Mouse (Mus musculus) lung, postnatal 4 days (tissue): Measurements from ENCODE around the gene Mob4.

Experiments
- DNase-seq, 2 experiments: peaks; one replicate each; pipeline ENCODE4 v3.0.0; 2021

Mob4 gene

DNA sequence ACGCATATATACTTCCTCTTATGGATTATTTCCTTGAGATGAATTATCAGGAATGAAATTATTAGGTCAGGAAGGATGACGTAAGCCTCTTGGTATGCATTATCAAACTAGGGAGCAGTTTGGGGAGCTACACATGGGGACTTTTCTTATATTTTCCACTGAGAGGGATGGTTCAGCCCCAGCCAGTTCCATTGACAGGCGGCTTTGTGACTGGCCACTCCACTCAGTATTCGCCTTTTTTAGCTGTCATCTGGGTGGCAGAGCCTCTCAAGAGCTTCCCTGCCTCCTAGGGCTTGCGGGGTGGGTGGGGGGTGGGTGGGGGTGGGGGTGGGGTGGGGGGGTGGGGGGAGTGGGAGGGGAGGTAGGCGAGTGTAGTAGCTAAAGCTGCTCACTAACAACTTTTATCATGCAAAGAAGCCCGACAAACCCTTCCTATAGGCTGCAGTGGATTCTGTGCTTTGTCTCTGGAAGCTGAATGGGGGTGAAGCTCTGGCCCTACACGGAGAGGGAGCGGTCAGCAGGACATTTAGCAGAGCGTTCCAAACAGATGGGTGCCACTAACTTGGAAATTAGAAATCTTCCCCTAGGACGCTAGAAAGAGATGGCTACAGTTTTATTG, 55.7 kb downstream of the Mob4 start:
- DNase-seq, result no peak

DNA sequence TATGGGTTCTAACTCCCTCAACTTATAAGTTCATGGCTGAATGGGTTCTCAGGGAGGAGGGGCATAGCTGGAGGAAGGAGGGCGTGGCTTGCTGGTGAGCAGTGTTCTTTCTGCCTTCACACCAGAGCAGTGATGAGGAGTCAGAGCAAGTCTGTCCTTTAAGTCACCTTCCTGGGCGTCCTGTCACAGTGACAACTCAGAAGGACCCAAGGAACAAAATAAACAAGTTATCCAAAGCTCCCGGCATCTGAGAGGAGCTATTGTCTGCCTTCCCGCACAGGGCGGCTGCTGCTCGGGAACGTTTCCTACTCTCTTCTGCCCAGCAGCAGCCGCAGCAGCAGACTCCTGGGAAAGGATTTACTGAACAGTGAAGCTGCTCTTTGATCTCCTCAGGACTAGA, 61.0 kb downstream of the Mob4 start:
- peak in 1 of 2 experiments; percentile 17 for DNase-seq

DNA sequence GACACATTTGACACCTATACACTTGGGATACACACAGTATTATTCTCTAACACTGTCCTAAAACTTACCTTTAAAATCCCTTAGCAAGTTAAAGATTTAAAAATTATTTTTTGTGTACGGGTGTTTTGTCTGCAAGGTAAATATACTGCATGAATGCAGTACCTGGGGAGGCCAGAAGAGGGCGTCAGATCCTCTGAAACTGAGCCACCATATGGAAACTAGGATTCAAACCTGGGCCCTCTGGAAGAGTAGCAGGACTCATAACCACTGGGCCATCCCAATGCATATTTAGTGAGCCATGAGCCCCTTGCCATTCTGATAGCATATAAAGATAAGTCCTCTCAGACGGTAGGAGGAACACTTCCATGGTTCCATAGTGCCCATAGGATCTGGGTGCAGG, 61.8 kb downstream of the Mob4 start:
- peak in 1 of 2 experiments; percentile 47 for DNase-seq

DNA sequence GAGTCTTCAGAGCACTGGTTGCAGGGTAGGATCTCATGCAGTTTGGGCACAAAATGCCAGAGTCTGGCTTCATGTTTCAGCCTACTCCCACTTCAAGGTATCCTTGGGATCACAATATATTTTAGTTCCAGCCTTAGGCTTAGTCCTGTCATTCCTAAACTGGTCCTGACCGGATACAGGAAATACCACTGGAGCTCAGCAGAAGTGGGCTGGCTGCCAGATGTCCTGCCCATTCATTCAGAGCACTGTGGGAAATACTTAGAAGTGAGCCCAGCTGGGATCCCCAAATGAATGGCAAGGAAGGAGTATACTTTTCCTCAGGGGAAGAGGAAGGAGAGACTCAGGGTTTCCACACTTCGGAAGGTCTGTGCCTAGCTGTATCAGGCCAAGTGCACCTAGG, 62.3 kb downstream of the Mob4 start:
- DNase-seq, result peak; percentile 80 to 89

DNA sequence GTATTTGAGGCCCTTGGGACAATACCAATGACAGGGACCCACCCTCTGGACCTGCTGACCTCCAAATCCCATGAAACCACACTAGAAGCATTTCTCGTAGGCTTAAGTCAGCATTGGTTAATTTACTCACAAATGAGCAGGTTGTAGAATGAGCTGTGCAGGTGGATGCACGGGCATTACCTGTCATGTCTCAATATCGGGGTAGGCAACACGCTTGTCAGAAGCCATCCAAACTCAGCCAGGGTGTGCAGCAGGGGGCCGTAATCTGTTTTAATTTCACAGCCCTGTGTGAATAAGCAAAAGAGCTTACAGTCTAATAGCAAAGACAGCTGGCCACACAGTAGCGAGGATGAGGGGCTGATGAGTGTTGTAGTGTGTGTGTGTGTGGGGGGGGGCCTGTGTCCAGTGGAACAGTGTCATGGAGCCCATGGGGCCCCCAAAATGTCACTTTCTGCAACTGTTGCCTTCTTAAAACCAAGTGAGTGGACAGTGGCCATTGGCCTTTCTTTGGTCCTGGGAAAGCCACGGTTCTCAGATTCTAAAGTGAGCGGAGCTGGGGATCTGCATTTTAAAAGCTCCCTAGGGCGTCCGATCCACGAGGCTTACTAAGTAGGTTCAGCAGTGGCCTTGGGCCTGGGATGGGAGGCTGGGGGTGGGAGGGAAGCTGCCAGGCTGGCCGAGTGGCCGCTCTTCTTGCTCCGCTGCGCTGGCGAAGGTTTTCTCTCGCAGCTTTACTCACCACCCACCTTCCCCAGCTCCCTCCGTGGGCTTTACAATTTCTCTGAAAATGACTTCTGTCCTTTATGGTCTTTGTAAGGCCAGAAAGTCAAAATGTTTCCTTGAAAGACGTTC, 63.3 kb downstream of the Mob4 start:
- DNase-seq, result no peak

DNA sequence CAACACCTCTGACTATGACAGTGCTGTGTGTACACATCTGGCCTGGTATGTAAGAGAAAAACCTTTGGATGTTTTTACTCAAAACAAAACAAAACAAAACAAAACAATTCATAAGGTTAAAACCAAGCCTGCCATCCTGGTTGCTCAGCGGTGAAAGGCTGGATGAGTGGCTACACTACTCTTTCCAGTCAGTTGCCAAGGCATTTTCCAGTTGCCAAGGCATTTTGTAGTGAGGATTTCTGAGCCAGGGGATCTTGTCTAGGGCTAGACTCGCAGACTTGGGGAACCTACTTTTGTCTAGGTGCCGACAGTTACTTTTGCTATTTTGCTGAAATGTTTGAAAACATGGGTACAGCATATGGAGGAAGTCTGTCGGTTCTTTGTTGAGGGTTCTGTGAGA, 64.0 kb downstream of the Mob4 start:
- no peak for DNase-seq

DNA sequence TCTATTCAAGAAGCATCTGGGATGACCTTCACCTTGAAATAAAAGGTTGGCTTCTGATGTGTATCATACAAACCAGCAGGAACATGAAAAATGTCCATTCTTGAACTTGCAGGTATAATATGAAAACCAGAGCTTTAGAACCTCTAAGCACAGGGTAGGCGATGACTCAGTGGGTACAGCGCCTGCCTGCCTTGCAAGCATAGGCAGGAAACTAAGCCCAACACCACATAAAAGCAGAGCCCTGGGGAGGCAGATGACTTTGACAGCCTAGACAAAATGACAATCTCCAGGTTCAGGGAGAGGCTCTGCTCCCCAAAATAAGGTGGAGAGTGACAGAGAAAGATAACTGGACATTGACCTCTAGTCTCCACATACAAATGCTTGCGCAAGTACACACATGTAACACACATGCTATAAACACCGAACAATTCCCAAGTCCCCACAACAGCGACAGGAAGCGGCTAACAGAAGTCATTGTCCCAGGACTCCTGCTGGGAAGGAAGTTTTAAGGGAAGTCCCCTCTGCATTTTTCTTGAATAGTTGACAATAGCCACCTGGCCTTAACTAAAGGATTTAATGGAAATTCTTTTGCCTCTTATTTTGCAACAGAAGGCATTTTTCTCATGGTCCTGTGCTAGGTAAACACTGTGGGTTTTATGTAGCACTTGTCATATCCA, 65.4 kb downstream of the Mob4 start:
- no peak for DNase-seq

DNA sequence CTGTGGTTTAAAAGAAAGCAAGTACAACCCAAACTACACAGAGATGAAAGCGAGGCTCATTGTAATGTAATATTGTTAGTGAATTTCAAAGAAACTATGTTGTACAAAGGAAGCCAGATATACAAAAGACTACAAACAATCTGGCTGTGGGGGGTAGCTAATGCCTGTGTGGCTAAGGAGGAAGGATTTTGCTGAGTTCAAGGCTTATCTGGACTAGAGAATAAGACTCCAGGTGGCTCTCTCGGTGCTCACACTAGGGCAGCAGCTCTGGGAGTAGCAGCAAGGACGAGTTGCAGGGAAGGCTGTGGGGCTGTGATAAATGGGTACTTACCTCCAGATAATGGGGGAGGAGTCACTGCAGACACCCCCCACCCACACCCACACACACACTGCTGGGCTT, 67.7 kb downstream of the Mob4 start:
- DNase-seq, result no peak

DNA sequence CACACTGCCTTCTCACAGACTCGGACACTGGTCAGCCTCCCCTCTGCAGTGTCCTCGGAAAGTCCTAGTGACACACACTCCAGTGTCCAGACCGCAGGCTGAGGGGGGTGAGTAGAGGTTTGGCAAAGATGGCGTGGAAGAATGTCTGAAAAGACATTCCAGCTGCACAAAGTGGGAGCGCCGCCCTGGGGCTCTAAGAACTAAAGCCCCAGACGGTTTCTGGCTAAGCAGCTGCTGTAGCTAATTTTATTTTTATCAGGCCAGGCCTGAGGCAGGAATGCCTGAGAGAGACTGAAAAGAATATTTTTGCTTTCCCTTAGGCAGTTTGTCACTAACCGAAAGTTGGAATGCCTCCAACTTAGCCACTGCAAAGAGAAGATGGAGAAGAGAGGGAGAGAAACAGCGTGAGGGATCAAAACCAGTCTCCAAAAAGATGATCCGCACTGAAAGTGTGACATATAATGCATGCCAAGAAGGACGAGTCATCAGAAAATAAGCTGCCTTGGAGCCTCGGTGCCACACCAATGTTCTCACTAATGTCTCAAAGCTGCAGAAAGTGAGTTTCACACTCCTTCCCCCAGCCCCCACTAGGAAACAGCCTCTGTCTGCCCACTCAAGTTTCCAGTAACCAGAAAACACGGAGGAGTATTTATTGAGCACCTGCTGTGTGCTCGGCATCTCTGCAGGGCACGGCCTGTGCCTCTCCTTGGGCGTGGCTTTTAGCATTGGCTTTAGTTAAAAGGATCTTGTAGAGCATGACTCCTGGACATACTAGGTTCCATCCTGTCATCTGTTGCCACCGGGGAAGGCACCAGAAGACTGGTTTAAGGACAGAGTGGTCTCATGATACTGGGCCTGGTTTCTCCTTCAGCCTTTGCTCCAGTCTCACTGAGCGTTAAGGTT, 71.1 kb downstream of the Mob4 start:
- DNase-seq, result peak; percentile 63 to 82
